Mouse (Mus musculus) neural tube, embryonic 13.5 days (tissue): Measurements from ENCODE around the gene Ugt2b1. TPM values are rescaled to one million over a fixed set of nuclear protein-coding genes. Genes with fewer than 3 reads are reported as not detected.
"Not testable (repeated sequence)": the region's sequence is repeated elsewhere in the genome, so short reads cannot be mapped to it uniquely, and the experiment has no call there.

Experiments used
- ATAC-seq: fragments of 200-750 bp; cut with Nextera tagmentation; 2 replicates; pipeline ENCODE4 v1.8.0; 2017; ENCODE audit warnings: low read depth, mild to moderate bottlenecking, moderate TSS enrichment, moderate library complexity
- H3K27ac ChIP-seq: fragments of 300-500 bp; sonication (generic); replicated peaks from 2 replicates; pipeline ENCODE4 v1.5.1; 2015; ENCODE audit warnings: moderate library complexity, mild to moderate bottlenecking, inconsistent platforms
- H3K27me3 ChIP-seq: fragments of 300-500 bp; sonication (generic); 2 replicates; pipeline ENCODE4 v1.6.1; 2015; ENCODE audit warnings: mild to moderate bottlenecking, inconsistent platforms
- H3K36me3 ChIP-seq: fragments of 300-500 bp; sonication (generic); 2 replicates; pipeline ENCODE4 v1.6.1; 2015; ENCODE audit warnings: mild to moderate bottlenecking, inconsistent platforms
- H3K4me1 ChIP-seq: fragments of 300-500 bp; sonication (generic); replicated peaks from 2 replicates; pipeline ENCODE4 v1.6.1; 2015; ENCODE audit warnings: inconsistent platforms
- H3K4me2 ChIP-seq: fragments of 300-500 bp; sonication (generic); 2 replicates; pipeline ENCODE4 v1.6.1; 2015; ENCODE audit warnings: inconsistent platforms, mild to moderate bottlenecking, moderate library complexity
- H3K4me3 ChIP-seq: fragments of 300-500 bp; sonication (generic); 2 replicates; pipeline ENCODE4 v1.5.1; 2015; ENCODE audit warnings: mild to moderate bottlenecking, inconsistent platforms
- H3K9ac ChIP-seq: fragments of 300-500 bp; sonication (generic); 2 replicates; pipeline ENCODE4 v1.6.1; 2015; ENCODE audit warnings: moderate library complexity, mild to moderate bottlenecking, inconsistent platforms
- H3K9me3 ChIP-seq: fragments of 300-500 bp; sonication (generic); 2 replicates; pipeline ENCODE4 v1.6.1; 2016; ENCODE audit warnings: inconsistent platforms
- WGBS: fragments of 180-500 bp; shearing (Covaris S2); methylation state at CpG from one replicate; pipeline ENCODE4 v1.1.7; 2015; 5-methylcytosine and 5-hydroxymethylcytosine counted together
- polyA plus RNA-seq: library from polyadenylated mRNA; unstranded; fragments of >200 nt; fragmentation: Nextera tagmentation; extraction: Ambion mirVana; gene quantifications from 2 replicates; pipeline ENCODE4 v1.2.1, GENCODE M21; 2015

Gene Ugt2b1
- polyA plus RNA-seq: not detected in 2 replicates

- Histone ChIP-seq H3K36me3 (no peaks in the 10 kb centered on the region), H3K9ac (no peak within 1 kb of the TSS), H3K4me2 (no peak within 1 kb of the TSS), H3K4me3 (no peak within 1 kb of the TSS), H3K4me1 (no peaks in the 10 kb centered on the region), H3K9me3 (no peaks in the 10 kb centered on the region), H3K27ac (no peak within 1 kb of the TSS), H3K27me3 (no peaks in the 10 kb centered on the region)
- no peak for ATAC-seq
- WGBS: 81% methylated on average over 2 of the region's 2 CpGs
Observed at GRCm38 (mm10) chr5:86926426-86926825, at the start of gene Ugt2b1. Gene Ugt2b1, minus strand, starts transcription at chr5:86926530.

- H3K4me3 ChIP-seq, H3K4me2 ChIP-seq, ATAC-seq, H3K4me1 ChIP-seq, H3K9ac ChIP-seq, H3K27ac ChIP-seq, H3K36me3 ChIP-seq, H3K9me3 ChIP-seq, H3K27me3 ChIP-seq: not testable (repeated sequence)
- whole genome bisulfite sequencing: 93% methylated on average over 5 of the region's 5 CpGs
Observed at GRCm38 (mm10) chr5:86967271-86967670, 40.9 kb upstream of the Ugt2b1 start.

GRCm38 (mm10) chr5:86962849-86963248, 36.5 kb upstream of the Ugt2b1 start:
- not testable (repeated sequence) for H3K27ac ChIP-seq, ATAC-seq, H3K9ac ChIP-seq, H3K9me3 ChIP-seq, H3K4me1 ChIP-seq, H3K4me2 ChIP-seq, H3K4me3 ChIP-seq, H3K36me3 ChIP-seq, H3K27me3 ChIP-seq
- 24% methylated on average over 1 of the region's 1 CpGs for WGBS

DNA sequence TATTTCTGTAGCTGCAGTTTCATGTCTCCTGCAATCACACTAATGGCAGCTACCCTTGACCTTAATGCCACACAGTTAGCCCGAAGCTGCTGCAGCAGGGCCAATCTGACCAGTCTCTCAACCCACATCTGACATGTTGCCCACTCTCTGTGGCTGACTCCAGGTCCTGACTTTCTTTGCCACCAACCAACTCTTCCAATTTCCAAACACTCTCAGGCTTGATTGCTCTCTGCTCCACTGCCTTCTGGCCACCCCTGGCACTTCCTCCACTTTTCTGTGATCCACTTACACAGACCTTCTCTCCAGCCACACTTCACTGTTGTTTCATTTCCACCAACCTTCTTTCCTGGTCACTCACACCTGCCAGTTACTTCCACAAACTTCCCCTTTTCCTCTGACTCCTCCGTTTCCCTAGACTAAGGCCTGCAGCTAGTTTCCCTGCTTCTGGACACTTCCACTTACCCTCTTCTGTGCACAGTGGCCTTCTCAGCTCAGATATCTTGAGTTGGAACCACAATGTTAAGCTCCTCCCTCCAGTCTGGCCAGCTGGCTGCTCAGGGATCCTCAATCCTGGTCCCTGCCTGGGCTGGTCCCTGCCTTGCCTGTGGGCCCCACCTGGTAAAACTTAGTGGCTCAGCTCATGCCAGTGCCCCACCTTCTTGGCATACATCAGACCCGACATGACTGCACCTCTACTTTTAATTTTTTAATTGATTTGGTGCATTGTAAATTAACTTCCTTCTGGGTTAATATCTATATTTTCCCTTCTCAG, 35.4 kb upstream of the Ugt2b1 start:
- Histone ChIP-seq H3K27me3 (no peaks in the 10 kb centered on the region), H3K9ac (no peak overlapping the region), H3K9me3 (no peaks in the 10 kb centered on the region), H3K4me2 (no peak overlapping the region), H3K4me1 (no peaks in the 10 kb centered on the region), H3K4me3 (no peak overlapping the region), H3K27ac (no peak overlapping the region), H3K36me3 (no peaks in the 10 kb centered on the region)
- no peak for ATAC-seq
- WGBS: 72% methylated on average over 3 of the region's 3 CpGs

- no peak overlapping the region for H3K9ac ChIP-seq
- H3K4me1 ChIP-seq: no peaks in the 10 kb centered on the region
- 71% methylated on average over 3 of the region's 3 CpGs for WGBS
- no peak overlapping the region for H3K4me3 ChIP-seq
- no peaks in the 10 kb centered on the region for H3K36me3 ChIP-seq
- ATAC-seq: no peak
- no peak overlapping the region for H3K27ac ChIP-seq
- H3K4me2 ChIP-seq: no peak overlapping the region
- H3K27me3 ChIP-seq: no peaks in the 10 kb centered on the region
- H3K9me3 ChIP-seq: no peaks in the 10 kb centered on the region
Observed at GRCm38 (mm10) chr5:86960504-86960903, 34.2 kb upstream of the Ugt2b1 start.

GRCm38 (mm10) chr5:86942111-86942510, 15.8 kb upstream of the Ugt2b1 start:
- Histone ChIP-seq H3K4me1 (no peaks in the 10 kb centered on the region), H3K4me2 (no peak overlapping the region), H3K9ac (no peak overlapping the region), H3K27me3 (no peaks in the 10 kb centered on the region), H3K9me3 (peaks cover 3% of the 10 kb centered on the region), H3K36me3 (no peaks in the 10 kb centered on the region), H3K27ac (no peak overlapping the region), H3K4me3 (no peak overlapping the region)
- WGBS: 94% methylated on average over 2 of the region's 2 CpGs
- ATAC-seq: no peak

GRCm38 (mm10) chr5:86920661-86921233, 5.6 kb downstream of the Ugt2b1 start:
- H3K36me3 ChIP-seq: no peaks in the 10 kb centered on the region
- H3K27me3 ChIP-seq: no peaks in the 10 kb centered on the region
- 76% methylated on average over 3 of the region's 3 CpGs for WGBS
- no peak overlapping the region for H3K4me3 ChIP-seq
- no peak overlapping the region for H3K27ac ChIP-seq
- H3K4me2 ChIP-seq: no peak overlapping the region
- no peaks in the 10 kb centered on the region for H3K9me3 ChIP-seq
- no peak for ATAC-seq
- H3K9ac ChIP-seq: no peak overlapping the region
- no peaks in the 10 kb centered on the region for H3K4me1 ChIP-seq

GRCm38 (mm10) chr5:86911357-86912099, 14.8 kb downstream of the Ugt2b1 start:
- no peak overlapping the region for H3K9ac ChIP-seq
- no peaks in the 10 kb centered on the region for H3K4me1 ChIP-seq
- no peak overlapping the region for H3K4me3 ChIP-seq
- H3K9me3 ChIP-seq: no peaks in the 10 kb centered on the region
- ATAC-seq: no peak
- no peak overlapping the region for H3K4me2 ChIP-seq
- H3K36me3 ChIP-seq: no peaks in the 10 kb centered on the region
- WGBS: 84% methylated on average over 3 of the region's 3 CpGs
- H3K27ac ChIP-seq: no peak overlapping the region
- no peaks in the 10 kb centered on the region for H3K27me3 ChIP-seq

- no peak overlapping the region for H3K9ac ChIP-seq
- H3K4me1 ChIP-seq: no peaks in the 10 kb centered on the region
- no peaks in the 10 kb centered on the region for H3K27me3 ChIP-seq
- H3K4me3 ChIP-seq: no peak overlapping the region
- H3K27ac ChIP-seq: no peak overlapping the region
- WGBS: 81% methylated on average over 1 of the region's 1 CpGs
- no peaks in the 10 kb centered on the region for H3K9me3 ChIP-seq
- ATAC-seq: no peak
- H3K4me2 ChIP-seq: no peak overlapping the region
- H3K36me3 ChIP-seq: no peaks in the 10 kb centered on the region
Observed at GRCm38 (mm10) chr5:86910770-86911169, 15.6 kb downstream of the Ugt2b1 start.

GRCm38 (mm10) chr5:86906758-86907157, 19.6 kb downstream of the Ugt2b1 start, which contains the start of gene Ugt2b34:
Gene Ugt2b34, minus strand, starts transcription at chr5:86906937.
- WGBS: 78% methylated on average over 1 of the region's 1 CpGs
- no peak within 1 kb of the TSS for H3K27ac ChIP-seq

DNA sequence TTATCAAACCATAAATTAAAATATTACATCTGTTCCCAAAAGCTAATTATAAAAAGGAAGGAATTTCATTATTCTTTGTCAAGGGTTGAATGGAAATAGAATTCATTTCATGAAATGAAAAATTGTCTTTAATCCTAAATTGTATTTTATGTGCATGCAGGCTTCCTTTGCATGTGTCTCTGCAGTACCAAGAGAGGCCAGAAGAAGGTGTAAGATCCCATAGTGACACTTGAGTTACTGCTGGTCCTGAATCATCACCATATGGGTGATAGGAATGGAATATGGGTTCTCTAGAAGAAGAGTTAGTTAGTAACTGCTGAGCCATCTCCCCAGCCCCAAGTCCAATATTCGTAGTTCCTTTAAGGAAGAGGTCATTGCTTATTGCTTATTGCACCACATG, 36.4 kb downstream of the Ugt2b1 start:
- H3K4me2 ChIP-seq: no peak overlapping the region
- no peaks in the 10 kb centered on the region for H3K9me3 ChIP-seq
- ATAC-seq: no peak
- H3K9ac ChIP-seq: no peak overlapping the region
- H3K27ac ChIP-seq: no peak overlapping the region
- H3K4me3 ChIP-seq: no peak overlapping the region
- H3K4me1 ChIP-seq: no peaks in the 10 kb centered on the region
- 90% methylated on average over 1 of the region's 1 CpGs for WGBS
- no peaks in the 10 kb centered on the region for H3K36me3 ChIP-seq
- no peaks in the 10 kb centered on the region for H3K27me3 ChIP-seq

More at GRCm38 (mm10) chr5:86906758-86907157, 19.6 kb downstream of the Ugt2b1 start, which contains the start of gene Ugt2b34:
- no peaks in the 10 kb centered on the region for H3K27me3 ChIP-seq
- no peaks in the 10 kb centered on the region for H3K36me3 ChIP-seq
- no peak for ATAC-seq
- H3K4me2 ChIP-seq: no peak within 1 kb of the TSS
- H3K9me3 ChIP-seq: no peaks in the 10 kb centered on the region
- H3K9ac ChIP-seq: no peak within 1 kb of the TSS
- no peak within 1 kb of the TSS for H3K4me3 ChIP-seq
- H3K4me1 ChIP-seq: no peaks in the 10 kb centered on the region

DNA sequence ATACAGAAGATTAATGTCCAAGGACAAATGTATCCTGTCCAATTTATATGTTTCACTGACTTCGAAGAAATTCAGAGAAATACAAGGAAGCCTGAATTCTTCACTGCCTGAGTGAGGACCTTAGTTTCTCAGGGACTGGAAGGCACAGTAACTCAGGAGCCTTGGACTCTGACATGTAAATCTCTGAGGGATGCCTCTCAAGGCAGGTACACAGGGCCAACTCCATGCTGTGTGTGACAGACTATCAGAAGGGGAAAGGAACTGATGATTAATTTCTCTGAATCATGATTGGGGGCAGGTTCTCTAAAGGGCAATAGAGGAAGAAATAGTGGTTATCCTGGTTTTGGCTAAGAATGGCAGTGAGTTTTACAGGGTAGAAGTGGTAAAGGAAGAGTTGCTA, 37.9 kb downstream of the Ugt2b1 start:
- WGBS: 81% methylated on average over 1 of the region's 1 CpGs
- H3K9me3 ChIP-seq: no peaks in the 10 kb centered on the region

More for the DNA sequence above, 37.9 kb downstream of the Ugt2b1 start:
- Histone ChIP-seq H3K27me3 (no peaks in the 10 kb centered on the region), H3K9ac (no peak overlapping the region), H3K4me1 (no peaks in the 10 kb centered on the region), H3K36me3 (no peaks in the 10 kb centered on the region), H3K27ac (no peak overlapping the region), H3K4me3 (no peak overlapping the region), H3K4me2 (no peak overlapping the region)
- no peak for ATAC-seq
